Mouse (Mus musculus) left cerebral cortex, adult 2 months (tissue): ENCODE measurements around the gene Filip1l. TPM values are rescaled to one million over a fixed set of nuclear protein-coding genes. Genes with fewer than 3 reads are reported as not detected.

ENCODE experiments used
- DNase-seq, 2 experiments: peaks; one replicate each; pipeline ENCODE4 v3.0.0; 2021 to 2022; ENCODE audit warnings: low spot score in 2 of 2, mixed read lengths in 1 of 2; ENCODE audit errors: extremely low spot score in 1 of 2
- H3K27ac ChIP-seq: fragments of 200-600 bp; 2 replicates; pipeline ENCODE4 v1.8.1; 2022
- H3K4me3 ChIP-seq: fragments of 200-600 bp; 2 replicates; pipeline ENCODE4 v1.8.1; 2022
- CTCF ChIP-seq: fragments of 200-600 bp; IDR thresholded peaks from 2 replicates; pipeline ENCODE4 v1.8.1; 2022; ENCODE audit warnings: antibody characterized with exemption, mild to moderate bottlenecking, moderate library complexity
- intact Hi-C: fragments of 180-260 bp; cut with DNase I; formaldehyde crosslinking; loops from one replicate; pipeline ENCODE4 v1.15.1; 2025
- total RNA-seq, 2 experiments: library from RNA; stranded (reverse); gene quantifications; 2 replicates each; pipeline ENCODE4 v1.2.3; 2021

Gene Filip1l
- total RNA-seq, 2 experiments from 2014 or later, result 3.0 to 3.7 TPM

- no peak overlapping the region for H3K4me3 ChIP-seq
- no peak overlapping the region for H3K27ac ChIP-seq
- no peak for DNase-seq
- intact Hi-C loops, result no loop called here
- no peak for TF ChIP-seq CTCF
Measured at GRCm38 (mm10) chr16:57427516-57428285, 74.8 kb downstream of the Filip1l start.

GRCm38 (mm10) chr16:57428977-57429376 is 76.1 kb downstream of the Filip1l start:
- Histone ChIP-seq H3K27ac (no peak overlapping the region), H3K4me3 (no peak overlapping the region)
- no peak for DNase-seq
- intact Hi-C loops, result no loop called here
- no peak for TF ChIP-seq CTCF

- Histone ChIP-seq H3K27ac (no peak overlapping the region), H3K4me3 (no peak overlapping the region)
- intact Hi-C loops, result no loop called here
- TF ChIP-seq CTCF, result no peak
- DNase-seq, result no peak
Measured at GRCm38 (mm10) chr16:57431294-57431693, 78.4 kb downstream of the Filip1l start.

GRCm38 (mm10) chr16:57433173-57433572 is 80.3 kb downstream of the Filip1l start:
- no peak for DNase-seq
- TF ChIP-seq CTCF, result no peak
- H3K4me3 ChIP-seq, result no peak overlapping the region
- intact Hi-C loops, result no loop called here
- no peak overlapping the region for H3K27ac ChIP-seq

- Histone ChIP-seq H3K4me3 (no peak overlapping the region), H3K27ac (no peak overlapping the region)
- intact Hi-C loops, result no loop called here
- no peak for TF ChIP-seq CTCF
- no peak for DNase-seq
Measured at GRCm38 (mm10) chr16:57433671-57434070, 80.8 kb downstream of the Filip1l start.

- DNase-seq, result no peak
- intact Hi-C loops, result no loop called here
- Histone ChIP-seq H3K4me3 (no peak overlapping the region), H3K27ac (no peak overlapping the region)
- TF ChIP-seq CTCF, result no peak
Measured at GRCm38 (mm10) chr16:57434640-57435039, 81.7 kb downstream of the Filip1l start.

GRCm38 (mm10) chr16:57437523-57438287 is 84.8 kb downstream of the Filip1l start:
- intact Hi-C loops, result no loop called here
- Histone ChIP-seq H3K4me3 (no peak overlapping the region), H3K27ac (no peak overlapping the region)
- DNase-seq, result no peak
- TF ChIP-seq CTCF, result no peak

GRCm38 (mm10) chr16:57438288-57438685 is 85.4 kb downstream of the Filip1l start:
- H3K27ac ChIP-seq, result no peak overlapping the region
- H3K4me3 ChIP-seq, result no peak overlapping the region
- DNase-seq, result no peak
- TF ChIP-seq CTCF, result no peak
- intact Hi-C loops, result no loop called here

GRCm38 (mm10) chr16:57439206-57439605 is 86.3 kb downstream of the Filip1l start:
- no peak overlapping the region for H3K4me3 ChIP-seq
- DNase-seq, result no peak
- H3K27ac ChIP-seq, result no peak overlapping the region
- intact Hi-C loops, result no loop called here
- TF ChIP-seq CTCF, result no peak

- no peak for TF ChIP-seq CTCF
- Histone ChIP-seq H3K4me3 (no peak overlapping the region), H3K27ac (no peak overlapping the region)
- no peak for DNase-seq
- intact Hi-C loops, result no loop called here
Measured at GRCm38 (mm10) chr16:57440706-57441437, 88.0 kb downstream of the Filip1l start.

GRCm38 (mm10) chr16:57445096-57446094 is 92.5 kb downstream of the Filip1l start:
- H3K4me3 ChIP-seq, result no peak overlapping the region
- intact Hi-C loops, result no loop called here
- H3K27ac ChIP-seq, result no peak overlapping the region
- no peak for TF ChIP-seq CTCF
- no peak for DNase-seq
